ENCODE assay signal across 8 mouse cellular contexts in the genomic region with DNA sequence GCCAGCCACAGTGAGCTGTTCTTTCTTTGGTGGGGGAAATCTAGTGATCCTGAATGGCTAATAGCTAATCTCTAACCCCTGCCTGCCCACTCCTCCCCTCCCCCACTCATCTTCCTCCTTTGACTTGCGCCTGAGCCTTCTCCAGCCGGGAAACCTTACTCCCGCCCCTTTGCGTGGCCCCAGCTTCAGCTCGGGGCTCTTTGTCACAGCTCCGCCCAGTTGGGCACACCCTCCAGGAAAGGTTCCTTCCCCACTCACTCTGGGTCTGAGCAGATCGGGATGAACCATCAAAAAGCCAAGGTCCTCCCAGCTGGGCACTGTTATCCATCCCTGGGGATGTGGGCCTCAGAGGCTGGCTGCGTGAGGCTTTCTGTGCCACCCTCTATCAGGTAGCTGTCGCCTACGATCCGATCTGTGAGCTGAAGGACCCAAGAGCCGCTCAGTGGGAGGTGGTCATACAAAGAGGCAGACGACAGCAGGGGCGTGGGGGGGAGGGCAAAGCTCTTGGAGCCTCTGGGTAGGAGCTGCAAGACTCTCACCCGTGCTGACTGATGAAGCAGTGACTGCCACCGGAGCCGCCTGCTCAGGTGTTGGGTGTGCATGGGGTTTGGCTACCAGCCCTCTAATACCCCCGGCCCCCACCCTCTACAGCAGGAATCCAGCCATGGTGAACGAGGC. TPM values are rescaled to one million over a fixed set of nuclear protein-coding genes. Genes with fewer than 3 reads are reported as not detected.
DNase-seq lines count a peak whose midpoint lies in the region; ATAC-seq lines count a peak whose summit lies in the region.

No protein-coding gene starts in this region.

- intact Hi-C loops in gastrocnemius, postnatal 14 days (cut with DNase I; ENCODE audit: low total_unique reads) = no loop called here

- H3K4me2 ChIP-seq in liver, embryonic 13.5 days = peak overlapping the region; percentile 97

- peak overlapping the region; percentile 81 for H3K4me3 ChIP-seq in liver, embryonic 13.5 days (replicated peaks)

- H3K27me3 ChIP-seq in liver, embryonic 13.5 days = no peaks in the 10 kb centered on the region

- H3K4me1 ChIP-seq in liver, embryonic 13.5 days (replicated peaks) = peaks cover 79% of the 10 kb centered on the region

- DNase-seq in right cerebral cortex, postnatal 10 days (ENCODE audit: low spot score in 2 of 2) = peak; percentile 65 to 66
- no peak for DNase-seq in right cerebral cortex, postnatal 36 days (ENCODE audit: low spot score in 2 of 2)
- DNase-seq in cerebellum, postnatal 25 days = peak; percentile 50 to 67
- peak; percentile 83 for DNase-seq in gastrocnemius, postnatal 14 days
- DNase-seq in induced T-regulatory cell, adult 2 months (ENCODE audit: low read depth) = peak; percentile 64
- peak; percentile 73 for DNase-seq in liver, embryonic 13.5 days
- peak; percentile 81 for DNase-seq in neural tube, embryonic 10.5 days (ENCODE audit: extremely low spot score, low spot score)
- peak; percentile 24 to 50 for DNase-seq in thymus, postnatal 36 days

- ATAC-seq in liver, embryonic 13.5 days (ENCODE audit: low read depth) = peak; percentile 51

- 3% methylated on average over 19 of the region's 19 CpGs for whole genome bisulfite sequencing in liver, embryonic 13.5 days (ENCODE audit: insufficient replicate concordance)

- peaks cover 36% of the 10 kb centered on the region for H3K36me3 ChIP-seq in liver, embryonic 13.5 days

- H3K9ac ChIP-seq in liver, embryonic 13.5 days = peak overlapping the region; percentile 91

- peak overlapping the region; percentile 98 for H3K27ac ChIP-seq in liver, embryonic 13.5 days

- H3K9me3 ChIP-seq in liver, embryonic 13.5 days (replicated peaks) = no peaks in the 10 kb centered on the region

RNA-seq across cellular contexts. Expression of gene Mthfr, which starts 2.2 kb away (rescaled TPM):
- total RNA-seq in gastrocnemius, postnatal 14 days (2021) = 10 to 100 TPM; 12.0 to 12.3 TPM
- polyA plus RNA-seq in liver, embryonic 13.5 days (2015; fragmentation: Nextera tagmentation; extraction: Ambion mirVana) = 8.9 and 10.7 TPM in 2 replicates

RNA-seq across cellular contexts. Expression of gene Clcn6, which starts 2.5 kb away (rescaled TPM):
- total RNA-seq in gastrocnemius, postnatal 14 days (2021) = 1 to 10 TPM; 4.7 to 5.4 TPM
- polyA plus RNA-seq in liver, embryonic 13.5 days (2015; fragmentation: Nextera tagmentation; extraction: Ambion mirVana) = 1.5 and 1.7 TPM in 2 replicates

RNA-seq across cellular contexts. Expression of gene Nppa, which starts 40.5 kb away (rescaled TPM):
- total RNA-seq in gastrocnemius, postnatal 14 days (2021) = not detected
- polyA plus RNA-seq in liver, embryonic 13.5 days (2015; fragmentation: Nextera tagmentation; extraction: Ambion mirVana) = 0.48 and 5.6 TPM in 2 replicates

RNA-seq across cellular contexts. Expression of gene Agtrap, which starts 46.8 kb away (rescaled TPM):
- 10 to 100 TPM; 12.3 to 14.7 TPM for total RNA-seq in gastrocnemius, postnatal 14 days (2021)
- polyA plus RNA-seq in liver, embryonic 13.5 days (2015; fragmentation: Nextera tagmentation; extraction: Ambion mirVana) = 11.2 and 11.7 TPM in 2 replicates

RNA-seq across cellular contexts. Expression of gene Nppb, which starts 55.5 kb away (rescaled TPM):
- not detected for total RNA-seq in gastrocnemius, postnatal 14 days (2021)
- 0.38 TPM in 1 of 2 replicates, not detected in the other for polyA plus RNA-seq in liver, embryonic 13.5 days (2015; fragmentation: Nextera tagmentation; extraction: Ambion mirVana)

Comparison
In these comparisons a context has a peak if more than half of its experiments do, and no peak if none do; other contexts are left out.
1. DNase-seq: peak in right cerebral cortex, postnatal 10 days (2 of 2), cerebellum, postnatal 25 days (2 of 2), gastrocnemius, postnatal 14 days (single experiment), induced T-regulatory cell, adult 2 months (single experiment), liver, embryonic 13.5 days (single experiment), neural tube, embryonic 10.5 days (single experiment) and thymus, postnatal 36 days (2 of 2); none in right cerebral cortex, postnatal 36 days (0 of 2).